Mouse (Mus musculus) kidney, adult 2 months (tissue): ENCODE data around the gene Scarb1. TPM values are rescaled to one million over a fixed set of nuclear protein-coding genes. Genes with fewer than 3 reads are reported as not detected.

Experiments
- DNase-seq: peaks from one replicate; pipeline ENCODE4 v3.0.0; 2021
- H3K27ac ChIP-seq: fragments of 200-500 bp; 2 replicates; pipeline ENCODE4 v1.5.1; 2012; ENCODE audit warnings: low read depth, low read length, control low read depth, inconsistent platforms; ENCODE audit not compliant: insufficient read depth
- H3K27me3 ChIP-seq: fragments of 200-500 bp; replicated peaks from 2 replicates; pipeline ENCODE4 v1.6.1; 2012; ENCODE audit warnings: mild to moderate bottlenecking, moderate library complexity, low read length, inconsistent platforms; ENCODE audit not compliant: control insufficient read depth, insufficient read depth
- H3K36me3 ChIP-seq: fragments of 200-500 bp; 2 replicates; pipeline ENCODE4 v1.6.1; 2012; ENCODE audit warnings: mild to moderate bottlenecking, moderate library complexity, low read length, inconsistent platforms; ENCODE audit not compliant: control insufficient read depth, insufficient read depth
- H3K4me1 ChIP-seq: fragments of 200-500 bp; 2 replicates; pipeline ENCODE4 v1.6.1; 2011; ENCODE audit warnings: low read length; ENCODE audit not compliant: control insufficient read depth, insufficient read depth
- H3K4me3 ChIP-seq: fragments of 200-500 bp; 2 replicates; pipeline ENCODE4 v1.5.1; 2011; ENCODE audit warnings: mild to moderate bottlenecking, low read depth, low read length, control low read depth; ENCODE audit not compliant: insufficient read depth
- CTCF ChIP-seq: fragments of 200-500 bp; conservative IDR thresholded peaks from 2 replicates; pipeline ENCODE4 v1.5.1; 2011; ENCODE audit warnings: low read depth, mild to moderate bottlenecking, control low read depth, low read length, moderate library complexity, mixed read lengths; ENCODE audit not compliant: insufficient read depth, insufficient read length
- POLR2A ChIP-seq: fragments of 200-500 bp; IDR thresholded peaks from one replicate; pipeline ENCODE4 v1.6.1; 2011; ENCODE audit warnings: low read depth, low read length, control low read depth
- WGBS: fragments of 180-500 bp; shearing (Covaris S2); methylation state at CpG from one replicate; pipeline ENCODE4 v1.1.7; 2018; 5-methylcytosine and 5-hydroxymethylcytosine counted together
- polyA plus RNA-seq: library from polyadenylated mRNA; depleted of rRNA; stranded (reverse); fragments of >200 nt; gene quantifications from 2 replicates; pipeline ENCODE4 v1.2.3, GENCODE M21; 2012

The Scarb1 gene
- polyA plus RNA-seq, 1 experiment: 35.5 TPM

GRCm38 (mm10) chr5:125351939-125352338, 11.0 kb upstream of the Scarb1 start:
- TF ChIP-seq POLR2A: no peak
- TF ChIP-seq CTCF: no peak
- Histone ChIP-seq H3K27me3 (no peaks in the 10 kb centered on the region), H3K36me3 (no peaks in the 10 kb centered on the region), H3K4me3 (no peak overlapping the region), H3K4me1 (no peaks in the 10 kb centered on the region), H3K27ac (no peak overlapping the region)
- DNase-seq: no peak
- 94% methylated on average over 5 of the region's 5 CpGs for WGBS

DNA sequence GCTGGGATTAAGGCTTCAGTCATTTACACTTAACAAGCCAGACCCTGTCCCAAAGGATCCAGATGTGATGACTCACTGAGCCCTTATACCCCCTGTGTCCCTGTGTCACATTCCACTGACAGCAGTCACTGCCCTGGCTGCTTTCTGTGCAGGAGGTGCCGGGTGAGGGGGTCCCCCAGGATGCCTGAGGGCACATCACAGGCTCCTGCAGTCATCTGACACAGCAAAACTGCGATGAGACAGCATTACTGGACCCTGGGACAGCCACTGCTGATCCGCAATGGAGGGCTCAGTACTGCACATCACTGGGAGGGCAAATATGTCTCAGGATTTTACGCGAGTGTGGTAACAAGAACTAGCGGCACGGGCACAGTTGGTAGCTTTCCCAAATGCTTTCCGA, 10.2 kb upstream of the Scarb1 start:
- H3K4me1 ChIP-seq: no peaks in the 10 kb centered on the region
- DNase-seq: no peak
- TF ChIP-seq POLR2A (no peak), CTCF (no peak)
- no peaks in the 10 kb centered on the region for H3K27me3 ChIP-seq
- H3K4me3 ChIP-seq: no peak overlapping the region
- 80% methylated on average over 8 of the region's 8 CpGs for WGBS
- H3K36me3 ChIP-seq: no peaks in the 10 kb centered on the region
- H3K27ac ChIP-seq: no peak overlapping the region

- Histone ChIP-seq H3K4me1 (no peaks in the 10 kb centered on the region), H3K36me3 (no peaks in the 10 kb centered on the region), H3K27ac (no peak overlapping the region), H3K4me3 (no peak overlapping the region), H3K27me3 (no peaks in the 10 kb centered on the region)
- 85% methylated on average over 3 of the region's 3 CpGs for WGBS
- no peak for DNase-seq
- TF ChIP-seq CTCF: no peak
- TF ChIP-seq POLR2A: no peak
These were observed 8.5 kb upstream of the Scarb1 start for GRCm38 (mm10) chr5:125349391-125349790.

DNA sequence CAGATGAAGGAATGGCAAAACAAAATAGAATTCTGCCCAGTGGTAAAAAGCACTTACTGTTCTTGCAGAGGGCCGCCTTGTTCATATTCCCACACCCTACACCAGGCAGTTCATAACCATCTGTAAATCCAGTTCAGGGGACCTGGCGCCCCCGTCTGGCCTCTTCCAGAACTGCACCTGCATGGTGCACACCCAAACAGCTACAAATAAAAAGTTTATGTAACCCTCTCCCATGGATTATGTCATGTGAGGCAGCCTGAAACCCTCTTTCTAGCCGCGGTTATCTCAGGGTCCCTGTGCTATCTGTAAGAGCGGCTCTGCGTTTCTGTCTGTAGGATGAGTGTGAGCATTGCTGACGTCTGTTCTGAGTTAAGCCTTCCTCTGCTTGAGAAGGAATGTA, 7.6 kb upstream of the Scarb1 start:
- H3K27ac ChIP-seq: no peak overlapping the region
- no peak for TF ChIP-seq POLR2A
- peak; percentile 74 for TF ChIP-seq CTCF
- H3K4me3 ChIP-seq: no peak overlapping the region
- 48% methylated on average over 8 of the region's 8 CpGs for WGBS
- peak; percentile 65 for DNase-seq
- no peaks in the 10 kb centered on the region for H3K36me3 ChIP-seq
- H3K27me3 ChIP-seq: no peaks in the 10 kb centered on the region
- H3K4me1 ChIP-seq: no peaks in the 10 kb centered on the region

GRCm38 (mm10) chr5:125348067-125348466, 7.2 kb upstream of the Scarb1 start:
- no peak for DNase-seq
- 57% methylated on average over 7 of the region's 7 CpGs for WGBS
- no peak overlapping the region for H3K27ac ChIP-seq
- no peaks in the 10 kb centered on the region for H3K36me3 ChIP-seq
- no peaks in the 10 kb centered on the region for H3K4me1 ChIP-seq
- no peak for TF ChIP-seq CTCF
- no peak for TF ChIP-seq POLR2A
- H3K27me3 ChIP-seq: no peaks in the 10 kb centered on the region
- H3K4me3 ChIP-seq: no peak overlapping the region

GRCm38 (mm10) chr5:125344296-125344695, 3.4 kb upstream of the Scarb1 start:
- no peaks in the 10 kb centered on the region for H3K36me3 ChIP-seq
- TF ChIP-seq POLR2A: no peak
- TF ChIP-seq CTCF: no peak
- DNase-seq: no peak
- H3K27ac ChIP-seq: no peak overlapping the region
- H3K4me3 ChIP-seq: no peak overlapping the region
- no peaks in the 10 kb centered on the region for H3K27me3 ChIP-seq
- 95% methylated on average over 6 of the region's 6 CpGs for WGBS
- H3K4me1 ChIP-seq: no peaks in the 10 kb centered on the region

GRCm38 (mm10) chr5:125341459-125342090, 681 bp upstream of the Scarb1 start:
- Histone ChIP-seq H3K27me3 (no peaks in the 10 kb centered on the region), H3K4me1 (no peaks in the 10 kb centered on the region), H3K4me3 (peak overlapping the region; percentile 33), H3K36me3 (no peaks in the 10 kb centered on the region), H3K27ac (no peak overlapping the region)
- DNase-seq: no peak
- 49% methylated on average over 14 of the region's 14 CpGs for WGBS
- no peak for TF ChIP-seq CTCF
- no peak for TF ChIP-seq POLR2A
